ENCODE assay signal across 8 mouse cellular contexts in the genomic region with DNA sequence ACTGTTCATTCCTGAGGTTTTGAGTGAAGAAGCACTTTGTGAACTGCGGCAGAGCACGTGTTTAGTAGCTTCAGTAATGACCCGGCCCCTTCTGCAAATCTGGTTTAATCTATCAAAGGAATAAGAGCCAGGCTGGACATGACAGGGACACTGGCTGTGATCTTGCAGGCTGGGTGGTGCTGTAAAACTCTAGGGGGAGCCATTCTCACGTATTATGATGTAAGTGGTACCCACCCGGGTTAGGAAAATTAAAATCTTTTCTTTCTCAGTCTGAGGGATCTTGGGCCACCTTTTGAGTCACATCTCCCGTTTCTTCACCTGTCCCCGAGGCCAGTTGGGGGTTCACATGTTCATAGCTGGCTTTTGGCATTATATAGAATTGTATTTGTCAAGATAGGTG.
DNase-seq lines count a peak whose midpoint lies in the region; ATAC-seq and TF ChIP-seq lines count a peak whose summit lies in the region.

No protein-coding gene starts in this region.

- peak; percentile 63; the same call in 1 of the 2 replicates for ATAC-seq in hindbrain, embryonic 11.5 days (ENCODE audit: low FRiP score)
- ATAC-seq in hindbrain, embryonic 12.5 days (ENCODE audit: low FRiP score), result no peak
- no peak; the same call in 1 of the 2 replicates for ATAC-seq in midbrain, embryonic 15.5 days (replicated peaks)

- WGBS in hindbrain, embryonic 11.5 days, result 43% methylated on average over 7 of the region's 7 CpGs
- 34% methylated on average over 7 of the region's 7 CpGs for WGBS in hindbrain, embryonic 12.5 days
- WGBS in midbrain, embryonic 10.5 days, result 42% methylated on average over 7 of the region's 7 CpGs
- 24% methylated on average over 7 of the region's 7 CpGs for WGBS in midbrain, embryonic 15.5 days

- no peak overlapping the region for H3K4me3 ChIP-seq in hindbrain, embryonic 11.5 days (ENCODE audit: low read depth, low read length)
- no peak overlapping the region for H3K4me3 ChIP-seq in hindbrain, embryonic 12.5 days
- no peak overlapping the region for H3K4me3 ChIP-seq in midbrain, embryonic 10.5 days
- no peak overlapping the region for H3K4me3 ChIP-seq in midbrain, embryonic 15.5 days
- H3K4me3 ChIP-seq in embryonic fibroblast, embryonic 13.5 days (ENCODE audit: insufficient read depth, low read length), result no peak overlapping the region

- H3K27me3 ChIP-seq in hindbrain, embryonic 11.5 days (ENCODE audit: control insufficient read depth, insufficient read depth, low read length), result no peaks in the 10 kb centered on the region
- H3K27me3 ChIP-seq in hindbrain, embryonic 12.5 days, result no peaks in the 10 kb centered on the region
- peaks cover 9% of the 10 kb centered on the region for H3K27me3 ChIP-seq in midbrain, embryonic 10.5 days (ENCODE audit: low read depth, poor library complexity, severe bottlenecking)
- no peaks in the 10 kb centered on the region for H3K27me3 ChIP-seq in midbrain, embryonic 15.5 days (replicated peaks)

- no peaks in the 10 kb centered on the region for H3K9me3 ChIP-seq in hindbrain, embryonic 11.5 days (ENCODE audit: control insufficient read depth, low read length)
- H3K9me3 ChIP-seq in hindbrain, embryonic 12.5 days (replicated peaks), result no peaks in the 10 kb centered on the region; the same call in 1 of the 2 replicates
- H3K9me3 ChIP-seq in midbrain, embryonic 10.5 days (replicated peaks), result no peaks in the 10 kb centered on the region
- no peaks in the 10 kb centered on the region for H3K9me3 ChIP-seq in midbrain, embryonic 15.5 days

- H3K4me1 ChIP-seq in hindbrain, embryonic 11.5 days (replicated peaks; ENCODE audit: control insufficient read depth, insufficient read depth, low read length), result no peaks in the 10 kb centered on the region
- H3K4me1 ChIP-seq in hindbrain, embryonic 12.5 days, result peaks cover 12% of the 10 kb centered on the region
- H3K4me1 ChIP-seq in midbrain, embryonic 10.5 days, result peaks cover 17% of the 10 kb centered on the region
- H3K4me1 ChIP-seq in midbrain, embryonic 15.5 days, result peaks cover 21% of the 10 kb centered on the region
- H3K4me1 ChIP-seq in embryonic fibroblast, embryonic 13.5 days (ENCODE audit: control insufficient read depth, insufficient read depth, low read length), result no peaks in the 10 kb centered on the region

- no peak for TF ChIP-seq POLR2A in embryonic fibroblast, embryonic 13.5 days (IDR thresholded peaks at IDR 0.05; ENCODE audit: low read depth, low read length)

- no peak overlapping the region for H3K4me2 ChIP-seq in hindbrain, embryonic 11.5 days (replicated peaks; ENCODE audit: low read depth, low read length)
- H3K4me2 ChIP-seq in hindbrain, embryonic 12.5 days (replicated peaks), result no peak overlapping the region
- H3K4me2 ChIP-seq in midbrain, embryonic 15.5 days, result no peak overlapping the region

- H3K9ac ChIP-seq in hindbrain, embryonic 11.5 days (ENCODE audit: low read depth, low read length), result no peak overlapping the region
- H3K9ac ChIP-seq in hindbrain, embryonic 12.5 days, result no peak overlapping the region
- H3K9ac ChIP-seq in midbrain, embryonic 15.5 days, result no peak overlapping the region

- 0 out of 2 replicates have a peak, but pooled peaks have one; percentile 14 for TF ChIP-seq CTCF in embryonic fibroblast, embryonic 13.5 days (IDR thresholded peaks at IDR 0.05; ENCODE audit: borderline replicate concordance, insufficient read depth, low read length)

- H3K36me3 ChIP-seq in hindbrain, embryonic 11.5 days (ENCODE audit: control insufficient read depth, insufficient read depth, low read length), result no peaks in the 10 kb centered on the region
- no peaks in the 10 kb centered on the region for H3K36me3 ChIP-seq in hindbrain, embryonic 12.5 days
- no peaks in the 10 kb centered on the region for H3K36me3 ChIP-seq in midbrain, embryonic 10.5 days
- H3K36me3 ChIP-seq in midbrain, embryonic 15.5 days (replicated peaks), result no peaks in the 10 kb centered on the region

- peak; percentile 42 for DNase-seq in hindbrain, embryonic 11.5 days (ENCODE audit: low spot score)
- DNase-seq in midbrain, embryonic 10.5 days (ENCODE audit: low spot score), result peak; percentile 21
- peak; percentile 25 for DNase-seq in retina, postnatal 7 days (ENCODE audit: low read depth, low spot score)
- DNase-seq in spleen, adult 18-20 months, result no peak
- no peak for DNase-seq in adrenal gland, adult 8-10 months

- H3K27ac ChIP-seq in hindbrain, embryonic 11.5 days (ENCODE audit: low read depth, low read length), result no peak overlapping the region
- H3K27ac ChIP-seq in hindbrain, embryonic 12.5 days, result no peak overlapping the region
- no peak overlapping the region for H3K27ac ChIP-seq in midbrain, embryonic 10.5 days (replicated peaks)
- H3K27ac ChIP-seq in midbrain, embryonic 15.5 days, result no peak overlapping the region
- no peak overlapping the region for H3K27ac ChIP-seq in embryonic fibroblast, embryonic 13.5 days (ENCODE audit: insufficient read depth, low read length)

Comparison
In these comparisons a context has a peak if more than half of its experiments do, and no peak if none do; other contexts are left out.
1. DNase-seq: peak in hindbrain, embryonic 11.5 days (single experiment), midbrain, embryonic 10.5 days (single experiment) and retina, postnatal 7 days (single experiment); none in spleen, adult 18-20 months (0 of 2) and adrenal gland, adult 8-10 months (single experiment).